Mouse (Mus musculus) c-Kit-positive CD71-positive TER-119-negative erythroid progenitor cells, embryonic 14.5 days (primary cell): ENCODE data around the gene Ctf2.

Source experiments
- DNase-seq: peaks from one replicate; pipeline ENCODE4 v3.0.0-alpha.2; 2013; ENCODE audit warnings: low read depth

Ctf2 gene

DNA sequence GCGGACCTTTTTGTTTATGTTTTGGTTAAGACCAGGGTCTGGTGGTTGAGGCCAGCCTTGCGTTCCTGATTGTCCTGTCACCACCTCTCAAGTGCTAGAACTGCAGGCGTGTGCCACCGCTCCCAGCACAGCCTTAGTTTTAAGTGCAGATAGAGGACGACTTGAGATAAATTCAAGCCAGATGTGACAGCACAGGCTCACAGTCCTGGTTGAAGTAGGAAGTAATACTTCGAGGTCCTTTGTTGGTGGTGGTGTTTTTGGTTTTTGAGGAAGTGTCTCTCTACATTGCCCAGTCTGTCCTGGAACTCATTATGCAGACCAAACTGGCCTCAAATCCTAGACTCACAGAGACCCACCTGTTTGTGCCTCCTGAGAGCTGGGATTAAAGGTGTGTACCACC is 27.8 kb upstream of the Ctf2 start:
- DNase-seq, result no peak

DNA sequence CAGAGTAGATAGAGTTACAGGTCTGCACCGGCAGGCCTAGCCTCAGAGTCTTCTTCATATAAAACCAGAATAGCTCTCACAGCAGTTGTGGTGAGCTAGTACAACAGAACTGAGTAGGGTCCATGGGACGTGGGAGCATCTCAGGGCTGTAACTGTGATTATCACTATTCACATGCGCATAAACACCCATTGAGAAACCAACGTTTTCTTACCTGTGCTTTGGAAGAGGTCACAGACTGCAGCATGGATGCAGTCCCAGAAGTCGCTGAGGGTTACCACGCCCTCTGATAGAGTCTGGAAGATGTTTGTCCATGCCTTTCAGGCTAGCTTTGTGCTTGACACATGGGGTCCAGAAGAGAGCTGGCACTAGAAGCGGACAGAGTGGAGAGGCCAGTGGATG is 21.8 kb upstream of the Ctf2 start:
- DNase-seq, result no peak

DNA sequence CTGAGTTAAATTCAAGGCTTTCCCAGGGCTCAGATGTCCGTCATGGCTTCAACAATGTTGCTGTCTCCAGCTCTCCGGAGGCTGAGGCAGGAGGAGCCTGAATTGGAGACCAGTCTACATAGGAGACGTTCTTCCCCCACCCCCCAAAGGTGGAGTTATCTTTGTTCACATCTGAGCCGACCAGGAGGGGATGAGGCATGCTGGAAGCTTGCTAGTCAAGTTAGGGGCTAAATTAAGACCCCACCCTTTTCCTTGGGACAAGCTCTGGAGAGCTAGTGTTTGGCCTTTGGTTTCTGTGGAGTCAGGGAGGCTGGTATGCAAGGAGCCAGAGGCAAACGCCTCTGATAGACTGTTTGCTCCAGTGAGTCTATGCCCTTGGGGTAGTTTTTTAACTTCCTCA is 21.2 kb upstream of the Ctf2 start:
- no peak for DNase-seq

DNA sequence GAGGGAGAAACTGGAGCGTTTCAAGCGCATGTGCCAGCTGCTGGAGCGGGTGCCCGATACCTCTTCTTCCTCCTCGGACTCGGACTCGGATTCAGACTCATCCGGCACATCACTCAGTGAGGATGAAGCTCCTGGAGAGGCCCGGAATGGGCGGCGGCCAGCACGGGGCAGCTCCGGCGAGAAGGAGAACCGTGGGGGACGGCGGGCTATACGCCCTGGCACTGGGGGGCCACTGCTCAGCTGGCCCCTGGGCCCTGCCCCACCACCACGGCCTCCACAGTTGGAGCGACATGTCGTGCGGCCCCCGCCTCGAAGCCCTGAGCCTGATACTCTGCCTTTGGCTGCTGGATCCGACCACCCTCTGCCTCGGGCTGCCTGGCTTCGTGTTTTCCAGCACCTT is 20.1 kb upstream of the Ctf2 start:
- DNase-seq, result no peak

DNA sequence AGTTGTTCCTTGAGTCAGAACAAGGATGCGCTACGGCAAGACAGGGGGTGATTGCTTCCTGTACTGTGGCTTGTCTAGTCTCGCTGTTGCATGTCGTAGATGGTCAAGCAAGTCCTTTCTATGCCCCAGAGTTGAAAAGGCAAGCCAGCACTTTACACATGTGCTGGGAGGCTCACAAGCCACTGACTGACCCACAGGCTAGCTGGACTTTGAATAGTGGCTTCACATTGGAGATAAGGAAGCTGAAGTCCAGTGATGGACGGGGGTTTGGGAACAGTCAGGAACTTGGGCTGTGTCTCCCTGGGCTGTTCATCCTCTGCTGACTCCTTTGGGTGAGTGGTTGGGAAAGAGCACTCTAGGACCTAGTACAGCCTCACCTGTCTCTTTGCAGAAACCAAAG is 19.7 kb upstream of the Ctf2 start:
- DNase-seq, result no peak

DNA sequence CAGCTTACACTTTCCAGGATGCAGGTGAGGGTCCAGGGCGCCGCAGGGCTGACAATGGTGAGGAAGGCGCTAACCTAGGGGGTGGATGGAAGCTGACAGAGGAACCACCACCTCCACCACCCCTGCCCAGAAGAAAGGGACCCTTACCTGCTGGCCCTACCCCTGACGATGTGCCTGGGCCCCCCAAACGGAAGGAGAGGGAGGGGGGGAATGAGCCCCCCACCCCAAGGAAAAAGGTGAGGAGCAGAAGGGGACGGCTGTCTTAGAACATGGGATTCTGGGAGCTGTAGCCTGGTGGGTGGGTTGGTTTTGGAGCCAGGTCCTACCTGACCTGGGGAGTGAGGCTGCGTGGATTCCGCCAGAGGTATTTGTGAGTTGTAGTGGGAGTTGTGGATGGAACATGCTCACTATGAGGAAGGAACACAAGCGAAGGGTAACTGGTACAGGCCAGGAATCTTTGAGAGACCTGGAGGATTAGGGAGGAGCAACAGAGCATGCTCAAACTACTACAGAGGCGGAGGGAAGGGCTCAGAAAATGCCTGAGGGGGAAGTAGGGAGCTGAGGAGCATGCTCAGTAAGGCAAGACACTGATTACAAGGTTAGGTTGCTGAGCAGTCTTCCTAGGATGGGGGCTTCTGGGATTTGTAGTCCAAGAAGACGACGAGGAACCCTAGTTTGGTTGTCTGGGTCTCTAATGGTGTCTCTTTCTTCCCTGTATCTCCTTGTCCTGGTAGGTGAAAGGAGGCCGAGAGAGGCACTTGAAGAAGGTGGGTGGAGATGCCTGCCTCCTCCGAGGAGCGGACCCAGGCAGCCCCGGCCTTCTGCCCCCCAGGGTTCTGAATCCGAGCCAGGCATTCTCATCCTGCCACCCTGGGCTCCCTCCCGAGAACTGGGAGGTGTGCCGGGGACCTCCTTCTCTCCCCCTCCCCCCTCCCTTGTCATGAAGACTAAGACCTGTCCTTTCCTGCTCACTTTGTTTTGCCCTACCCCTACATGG is 18.5 kb upstream of the Ctf2 start:
- DNase-seq, result no peak

DNA sequence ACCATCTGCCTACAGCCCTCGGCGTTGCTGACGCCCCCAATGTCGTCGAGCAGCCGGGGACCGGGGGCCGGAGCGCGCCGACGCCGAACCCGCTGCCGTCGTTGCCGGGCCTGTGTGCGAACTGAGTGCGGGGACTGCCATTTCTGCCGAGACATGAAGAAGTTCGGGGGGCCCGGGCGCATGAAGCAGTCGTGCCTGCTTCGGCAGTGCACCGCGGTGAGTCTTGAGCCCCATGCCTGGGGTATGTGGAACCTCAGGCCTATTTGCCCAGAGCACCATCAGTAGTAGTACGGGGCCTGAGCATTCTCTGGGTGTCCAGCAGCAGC is 16.2 kb upstream of the Ctf2 start:
- no peak for DNase-seq

DNA sequence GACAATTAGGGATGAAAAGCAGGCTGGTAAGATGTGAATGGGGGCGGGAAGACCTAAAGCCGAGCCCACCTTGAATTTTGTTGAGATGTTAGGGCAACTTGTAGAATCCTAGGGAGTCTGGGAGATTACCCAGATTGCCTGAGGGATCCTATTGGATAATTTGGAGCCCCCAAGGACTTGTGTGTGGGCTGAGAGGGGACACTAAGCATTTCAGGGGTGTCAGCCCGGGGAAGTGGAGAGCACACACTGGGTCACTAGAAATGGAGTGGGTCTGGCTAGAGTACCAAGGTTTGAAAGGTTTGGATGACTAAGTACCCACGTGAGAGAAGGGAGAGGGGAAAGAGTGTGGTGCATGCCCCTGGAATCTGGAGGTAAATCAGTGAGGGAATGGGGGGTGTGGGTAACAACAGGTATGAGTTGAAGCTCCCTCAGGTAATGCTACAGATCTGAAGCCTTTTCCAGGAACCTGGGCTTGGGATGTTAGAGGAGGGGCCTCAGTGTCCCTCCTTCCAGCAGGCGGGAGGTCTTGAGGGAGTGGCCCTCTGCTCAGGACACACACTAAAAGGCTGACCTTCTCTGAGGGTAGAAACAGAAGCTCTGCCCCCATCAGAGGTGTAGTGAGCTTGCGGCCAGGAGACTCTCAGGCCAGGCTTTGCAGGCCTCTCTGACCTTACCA is 15.7 kb upstream of the Ctf2 start:
- DNase-seq, result no peak

DNA sequence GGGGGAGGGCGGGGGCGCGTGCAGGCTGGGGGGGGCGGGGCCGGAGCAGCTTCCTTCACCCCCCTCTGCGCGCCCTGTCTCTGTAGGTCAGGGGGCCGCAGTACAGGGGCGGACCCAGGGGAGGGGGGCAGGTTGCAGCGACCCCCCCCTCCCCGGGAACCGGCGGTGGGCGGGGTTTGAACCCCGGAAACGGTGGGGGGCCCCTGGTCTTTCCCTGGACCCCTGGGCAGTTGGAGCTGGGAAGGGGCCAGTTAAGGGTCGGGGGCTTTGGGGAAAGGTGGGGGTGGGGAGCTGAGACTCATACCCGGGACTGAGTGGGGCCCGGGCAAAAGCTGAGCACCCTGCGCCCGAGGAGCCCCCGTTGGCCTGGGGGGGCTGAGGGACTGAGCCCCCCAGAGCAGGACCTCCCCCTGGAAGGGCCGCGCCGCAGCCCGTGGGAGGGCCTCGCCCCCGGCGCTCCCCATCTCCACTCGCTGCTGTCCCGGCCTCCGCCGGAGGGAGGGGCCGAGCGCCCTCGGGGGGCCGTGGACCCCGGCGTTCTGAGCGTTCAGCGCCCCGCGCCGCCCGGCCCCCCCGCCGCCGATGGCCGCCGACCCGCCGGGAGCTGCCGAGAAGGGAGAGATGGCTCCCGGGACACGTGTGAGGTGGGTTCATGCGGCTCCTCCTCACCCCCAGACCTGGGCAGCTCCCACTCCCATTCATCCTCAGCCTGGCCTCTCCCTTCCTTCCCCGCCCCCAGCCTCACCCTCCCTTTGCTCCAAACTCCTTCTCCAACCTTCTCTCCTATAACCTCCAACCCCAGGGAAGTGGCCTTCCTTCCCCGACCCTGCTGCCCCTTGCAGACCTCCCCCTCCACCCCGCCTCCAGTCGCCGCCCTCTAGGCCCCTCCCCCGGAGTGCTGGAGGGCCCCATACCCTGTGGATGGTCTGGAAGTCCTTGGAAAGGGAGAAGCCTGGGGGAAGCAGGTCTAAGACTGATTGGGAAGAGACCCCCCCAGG is 14.8 kb upstream of the Ctf2 start:
- DNase-seq, result no peak

DNA sequence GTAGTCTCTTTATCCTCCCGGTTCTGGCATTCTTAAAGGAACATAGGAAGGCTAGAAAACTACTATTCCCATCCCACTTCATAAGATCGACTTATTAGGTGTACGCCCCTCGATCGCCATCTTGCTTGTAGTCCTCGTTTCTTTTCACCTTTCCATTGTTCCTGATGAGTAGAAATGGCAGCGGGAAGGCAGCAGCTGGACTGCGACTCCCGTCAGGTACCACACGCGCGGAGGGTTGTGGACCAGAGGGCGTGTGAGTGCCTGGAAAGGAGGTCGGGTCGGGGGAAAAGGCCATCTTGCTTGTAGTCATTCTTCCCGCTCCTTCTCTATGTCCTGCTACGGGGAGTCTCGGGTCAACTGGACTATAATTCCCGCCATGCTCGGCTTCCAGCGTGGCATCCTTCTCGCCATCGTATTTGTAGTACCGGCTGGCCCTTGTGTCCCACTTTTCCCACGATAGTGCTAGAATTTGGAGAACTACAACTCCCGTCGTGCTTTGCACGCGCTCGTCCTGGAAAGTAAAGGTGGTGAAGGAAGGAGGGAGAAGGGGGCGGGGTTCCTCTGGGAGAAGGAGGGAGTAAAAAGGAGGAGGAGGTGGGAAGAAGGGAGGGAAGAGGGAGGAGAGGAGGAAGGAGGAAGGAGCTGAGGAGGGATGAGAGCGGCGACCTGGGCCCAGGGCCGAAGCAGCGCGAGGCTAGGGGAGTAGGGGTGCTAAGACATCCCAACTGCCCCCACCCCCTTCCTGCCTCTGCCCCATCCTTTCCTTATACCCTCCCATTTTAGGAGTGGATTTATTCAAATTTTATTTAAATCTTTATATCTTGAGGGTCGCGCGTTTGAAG is 13.9 kb upstream of the Ctf2 start:
- peak; percentile 72 for DNase-seq

DNA sequence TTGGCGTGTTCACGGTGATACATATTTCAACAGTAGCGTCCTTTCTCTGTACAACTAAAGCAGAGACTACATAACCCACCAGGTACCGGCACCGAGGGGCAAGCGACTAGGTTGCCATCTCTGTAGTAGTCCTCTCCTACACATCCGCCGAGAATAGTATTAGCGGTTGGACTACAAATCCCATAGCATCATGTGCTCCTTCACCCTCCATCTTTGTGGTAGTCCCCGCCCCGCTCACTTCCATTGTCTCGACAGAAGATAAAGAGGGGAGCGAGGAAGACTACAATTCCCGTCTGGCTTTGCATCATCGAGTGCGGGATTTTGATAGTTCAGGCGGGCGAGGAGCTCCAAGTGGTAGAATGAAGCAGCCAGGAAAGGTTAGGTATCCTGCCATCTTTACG is 13.3 kb upstream of the Ctf2 start:
- DNase-seq, result peak; percentile 94

DNA sequence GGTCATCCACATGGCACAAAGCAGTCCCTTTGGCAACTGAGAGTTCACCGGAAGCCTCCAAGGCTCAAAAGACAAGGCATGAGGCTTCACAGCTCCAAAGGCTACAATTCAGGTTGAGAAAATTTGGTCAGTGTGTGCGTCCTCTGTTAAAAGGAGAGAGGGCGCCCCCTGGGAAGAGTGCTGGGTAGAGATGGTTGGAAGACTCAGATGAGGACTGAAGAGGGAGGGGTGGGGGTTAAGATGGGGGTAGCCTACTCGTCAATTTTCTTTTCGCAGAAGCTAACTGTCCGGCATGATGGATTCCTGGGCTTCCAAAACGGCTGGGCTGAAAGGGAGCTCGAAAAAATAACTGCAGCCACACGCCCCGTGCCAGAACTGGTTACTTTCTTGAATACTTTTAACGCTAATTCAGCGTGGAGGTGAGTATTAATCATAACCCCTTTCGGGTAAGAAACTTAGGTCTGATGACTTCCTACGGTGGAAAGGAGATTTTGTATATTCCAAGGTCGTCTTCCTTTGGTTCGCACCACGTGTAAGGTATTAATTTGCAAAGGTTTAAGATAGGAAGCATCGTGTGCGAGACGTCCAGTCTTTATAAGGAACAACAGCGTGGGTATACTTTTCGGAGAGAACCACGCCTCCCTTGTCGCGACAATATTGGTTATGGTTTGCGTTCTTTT is 12.5 kb upstream of the Ctf2 start, which contains the start of gene Fbxl19:
TSS of gene Fbxl19 (plus strand) at position 178 of the 680 bp plus-strand sequence.
- DNase-seq, result peak; percentile 75

DNA sequence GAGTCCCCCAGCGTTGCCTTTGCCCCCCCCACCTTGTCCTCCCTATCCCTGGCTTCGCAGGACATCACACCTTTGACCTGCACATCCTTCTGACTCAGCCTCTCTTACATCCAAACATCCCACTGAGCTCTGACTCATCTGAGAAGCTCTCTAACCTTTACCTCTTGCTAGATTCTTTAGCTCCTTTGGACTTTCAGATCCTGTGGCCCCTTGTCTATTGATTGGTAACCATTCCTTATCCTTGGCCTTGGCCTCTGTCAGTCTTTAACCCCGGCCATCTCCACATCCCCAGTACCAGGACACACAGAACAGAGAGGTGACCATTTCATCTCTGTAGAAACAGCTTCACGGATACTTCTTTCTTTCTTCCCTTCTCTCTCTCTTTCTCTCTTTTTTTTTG is 1.8 kb downstream of the Ctf2 start:
- DNase-seq, result no peak

DNA sequence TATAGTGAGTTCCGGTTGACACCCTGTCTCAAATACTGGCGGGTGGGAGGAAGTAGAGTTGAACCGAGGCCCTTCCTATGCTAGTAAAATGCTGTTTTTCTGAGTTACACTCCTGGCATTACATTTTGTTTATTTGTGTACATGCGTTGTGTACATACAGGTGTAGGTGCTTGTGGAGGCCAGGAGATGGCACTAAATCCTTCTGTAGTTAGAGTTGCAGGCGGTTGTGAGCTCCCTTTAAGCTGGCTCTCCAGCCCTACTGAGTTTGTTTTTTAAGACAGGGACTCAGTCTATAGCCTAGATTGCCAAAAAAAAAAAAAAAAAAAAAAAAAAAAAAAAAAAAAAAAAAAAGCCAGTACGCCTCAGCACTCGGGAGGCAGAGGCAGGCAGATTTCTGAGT is 4.1 kb downstream of the Ctf2 start:
- no peak for DNase-seq

DNA sequence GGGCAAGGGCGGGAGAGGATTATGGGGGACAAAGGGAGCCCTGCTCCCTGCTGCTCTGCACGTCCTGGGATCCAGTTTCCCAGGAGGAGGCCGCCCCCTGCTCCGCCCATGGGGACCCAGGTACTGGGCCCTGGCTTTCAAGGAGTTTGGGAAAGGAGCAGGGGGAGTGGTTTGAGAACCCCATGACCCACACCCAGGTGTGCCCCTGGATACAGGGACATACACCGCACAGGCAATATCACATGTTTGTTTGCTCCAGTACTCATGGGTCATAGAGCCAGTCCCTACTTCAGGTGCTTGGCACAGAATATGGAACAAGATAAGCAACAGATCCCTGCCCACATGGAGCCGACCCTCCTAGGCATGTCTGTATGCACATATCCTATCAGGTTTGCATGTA is 6.0 kb downstream of the Ctf2 start:
- no peak for DNase-seq

DNA sequence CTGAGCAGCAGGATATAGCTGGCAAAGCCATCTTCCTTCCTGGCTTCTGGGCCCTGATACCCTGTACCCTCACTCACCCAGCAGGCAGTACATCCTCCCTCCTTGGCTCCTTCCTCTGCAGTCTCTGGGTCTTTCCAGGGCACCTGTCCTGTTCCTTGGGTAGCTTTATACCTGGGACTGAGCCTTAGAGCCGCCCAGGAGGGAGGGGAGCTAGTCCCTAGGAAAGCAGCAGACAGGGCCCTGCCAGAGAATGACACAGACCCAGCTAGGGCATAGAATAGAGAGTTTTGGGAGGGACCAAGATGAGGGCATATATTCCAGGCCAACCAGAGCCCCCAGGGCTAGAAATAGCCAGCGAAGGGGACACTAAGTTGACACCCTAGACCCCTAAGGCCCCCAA is 6.5 kb downstream of the Ctf2 start:
- no peak for DNase-seq

DNA sequence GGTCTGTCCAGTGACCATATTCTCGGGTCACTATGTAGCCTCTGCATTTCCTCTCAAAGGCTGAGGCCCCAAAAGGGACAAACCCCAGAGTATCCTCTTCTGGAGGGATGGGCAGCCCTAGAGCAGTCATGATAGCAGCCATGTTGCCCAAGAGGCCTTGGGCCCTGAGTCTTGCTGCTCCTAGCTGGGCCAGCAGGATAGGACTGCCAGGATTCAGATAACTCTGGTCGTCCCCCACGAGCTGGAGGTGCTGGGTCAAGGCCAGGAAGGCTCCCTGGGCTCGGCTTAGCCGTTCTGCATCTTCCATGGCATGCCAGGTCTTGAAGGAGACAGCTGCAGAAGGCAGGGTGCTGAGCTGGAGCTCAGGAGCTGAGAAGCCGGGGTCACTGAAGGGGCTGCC is 12.7 kb downstream of the Ctf2 start:
- no peak for DNase-seq

DNA sequence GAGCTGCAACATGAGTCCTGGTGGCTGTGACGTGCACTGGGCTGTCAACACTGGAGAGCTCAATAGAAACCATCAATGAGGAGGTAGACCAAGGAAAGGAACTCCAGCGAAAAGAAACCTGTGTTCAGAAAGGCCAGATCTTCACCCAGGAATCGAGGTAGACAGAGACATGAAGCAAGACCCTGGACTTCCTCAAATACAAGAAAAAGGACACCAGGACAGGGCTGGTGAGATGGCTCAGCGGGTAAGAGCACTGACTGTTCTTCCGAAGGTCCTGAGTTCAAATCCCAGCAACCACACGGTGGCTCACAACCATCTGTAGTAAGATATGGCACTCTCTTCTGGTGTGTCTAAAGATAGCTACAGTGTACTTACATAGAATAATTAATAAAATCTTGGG is 13.6 kb downstream of the Ctf2 start:
- DNase-seq, result no peak

DNA sequence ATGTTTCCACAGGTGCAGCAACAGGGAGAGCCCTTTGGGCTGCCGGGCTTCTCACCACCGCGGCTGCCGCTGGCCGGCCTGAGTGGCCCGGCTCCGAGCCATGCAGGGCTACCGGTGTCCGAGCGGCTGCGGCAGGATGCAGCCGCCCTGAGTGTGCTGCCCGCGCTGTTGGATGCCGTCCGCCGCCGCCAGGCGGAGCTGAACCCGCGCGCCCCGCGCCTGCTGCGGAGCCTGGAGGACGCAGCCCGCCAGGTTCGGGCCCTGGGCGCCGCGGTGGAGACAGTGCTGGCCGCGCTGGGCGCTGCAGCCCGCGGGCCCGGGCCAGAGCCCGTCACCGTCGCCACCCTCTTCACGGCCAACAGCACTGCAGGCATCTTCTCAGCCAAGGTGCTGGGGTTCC is 15.0 kb downstream of the Ctf2 start:
- DNase-seq, result no peak

DNA sequence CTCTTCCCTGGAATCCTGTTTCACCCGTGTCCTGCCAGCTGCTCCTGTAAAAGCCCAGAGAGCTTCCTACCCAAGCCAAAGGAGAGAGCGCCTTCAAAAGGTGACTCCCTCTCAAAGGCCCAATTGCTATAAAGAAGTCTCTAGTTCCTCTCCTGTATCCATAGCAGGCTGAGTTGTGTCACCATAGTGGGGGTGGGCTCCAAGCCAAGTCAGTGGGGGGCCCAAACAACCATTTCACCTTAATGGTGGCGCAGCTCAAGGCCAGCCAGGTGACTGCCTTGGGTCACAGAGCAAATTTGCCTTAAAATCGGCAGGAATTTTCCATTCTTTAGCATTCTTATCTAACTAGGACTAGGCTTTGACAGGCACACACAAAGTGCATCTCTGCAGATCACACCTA is 17.1 kb downstream of the Ctf2 start:
- no peak for DNase-seq
